Mouse (Mus musculus) ES-E14 (cell line): ENCODE measurements at regions not wholly inside any gene's neighbourhood (a gene's known extent, or its start where the extent isn't known, plus 50 kb on each side); places are given as distances from the start of the nearest gene placed in this dataset.

Experiments used
- DNase-seq: peaks from one replicate; pipeline ENCODE4 v3.0.0-alpha.2; 2013; ENCODE audit warnings: low read depth, low spot score
- H3K27ac ChIP-seq: 2 replicates; pipeline ENCODE4 v1.5.1; 2012; ENCODE audit warnings: low read depth, mild to moderate bottlenecking, low read length, moderate library complexity, mixed read lengths; ENCODE audit not compliant: poor library complexity, insufficient read depth, severe bottlenecking
- H3K36me3 ChIP-seq: 2 replicates; pipeline ENCODE4 v1.6.1; 2012; ENCODE audit warnings: mild to moderate bottlenecking, low read length, moderate library complexity, mixed read lengths; ENCODE audit not compliant: control insufficient read depth, poor library complexity, insufficient read depth, severe bottlenecking
- H3K4me1 ChIP-seq, 2 experiments: fragments of 150-350 bp in 1 of 2; sonication (generic) in 1 of 2; 2 replicates each; pipeline ENCODE4 v1.6.1; 2012; ENCODE audit warnings: low read length in 2 of 2, mild to moderate bottlenecking in 1 of 2, mixed read lengths in 1 of 2; ENCODE audit not compliant: control insufficient read depth in 2 of 2, insufficient read depth in 2 of 2, poor library complexity in 1 of 2
- H3K4me3 ChIP-seq, 2 experiments: fragments of 150-350 bp in 1 of 2; sonication (generic) in 1 of 2; 2 replicates each; pipeline ENCODE4 v1.5.1; 2012; ENCODE audit warnings: low read length in 2 of 2, low read depth in 1 of 2, mild to moderate bottlenecking in 1 of 2, mixed read lengths in 1 of 2; ENCODE audit not compliant: insufficient read depth in 1 of 2, poor library complexity in 1 of 2, severe bottlenecking in 1 of 2
- H3K9ac ChIP-seq: 2 replicates; pipeline ENCODE4 v1.6.1; 2012; ENCODE audit warnings: low read depth, mild to moderate bottlenecking, low read length, mixed read lengths; ENCODE audit not compliant: poor library complexity, insufficient read depth, severe bottlenecking
- H3K9me3 ChIP-seq: fragments of 150-350 bp; sonication (generic); 2 replicates; pipeline ENCODE4 v1.6.1; 2012; ENCODE audit warnings: low read depth, mild to moderate bottlenecking, low read length; ENCODE audit not compliant: control insufficient read depth, insufficient read depth
- CHD2 ChIP-seq: IDR thresholded peaks from 2 replicates; pipeline ENCODE4 v1.6.1; 2014; ENCODE audit warnings: mild to moderate bottlenecking, low read depth, low read length, inconsistent platforms
- HCFC1 ChIP-seq: IDR thresholded peaks from 2 replicates; pipeline ENCODE4 v1.6.1; 2012; ENCODE audit warnings: low read length, inconsistent platforms, borderline replicate concordance; ENCODE audit not compliant: insufficient read depth
- MAFK ChIP-seq: IDR thresholded peaks from 2 replicates; pipeline ENCODE4 v1.6.1; 2014; ENCODE audit warnings: mild to moderate bottlenecking, low read depth, low read length, inconsistent platforms; ENCODE audit not compliant: insufficient read depth
- ZC3H11A ChIP-seq: IDR thresholded peaks from 2 replicates; pipeline ENCODE4 v1.6.1; 2012; ENCODE audit warnings: low read depth, mild to moderate bottlenecking, inconsistent platforms, low read length, borderline replicate concordance
- ZNF384 ChIP-seq: IDR thresholded peaks from 2 replicates; pipeline ENCODE4 v1.6.1; 2012; ENCODE audit warnings: low read depth, low read length, inconsistent platforms
- in situ Hi-C, 2 experiments: fragments of 600-800 bp; cut with MboI; formaldehyde crosslinking; loops; one replicate each; pipeline ENCODE4 v1.15.1; 2025; ENCODE audit warnings: low sequenced_read_pairs in 2 of 2, inconsistent platforms in 1 of 2; ENCODE audit not compliant: unreplicated experiment in 2 of 2

DNA sequence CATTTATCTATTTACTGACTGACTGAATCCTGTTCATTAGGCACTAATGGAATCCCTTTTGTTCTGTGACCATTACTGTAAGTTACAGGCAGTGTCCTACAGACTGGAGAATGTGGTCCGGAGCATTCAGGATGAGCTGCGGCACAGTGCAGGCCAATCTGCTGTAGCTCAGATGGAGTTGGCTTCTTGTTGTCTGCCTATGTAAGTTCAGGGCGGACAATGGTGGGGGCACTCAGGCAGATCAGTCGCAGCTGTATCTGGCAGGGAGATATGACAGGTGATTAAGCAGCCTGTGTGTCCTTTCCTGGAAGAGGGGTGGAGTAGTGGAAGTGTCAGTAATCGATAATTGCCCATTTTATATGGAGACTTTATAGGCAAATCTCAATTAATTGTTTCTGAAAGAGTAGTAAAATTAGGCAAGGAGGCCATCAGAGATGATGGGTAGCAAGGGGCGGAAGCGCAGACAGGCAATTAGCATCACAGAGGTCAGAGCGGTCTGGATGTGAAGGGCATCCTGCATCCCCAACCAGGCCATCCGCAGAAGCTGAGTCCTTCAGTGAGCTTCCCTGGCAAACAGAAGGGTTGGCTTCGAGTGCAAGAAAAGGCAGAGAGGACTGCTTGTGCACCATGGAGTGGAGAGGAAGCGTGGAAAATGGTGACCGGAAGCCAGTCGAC, 197.2 kb downstream of the Ppp4r2 start:
- no peak overlapping the region for H3K4me3 ChIP-seq
- H3K27ac ChIP-seq: no peak overlapping the region
- in situ Hi-C loops: no loop called here
- H3K36me3 ChIP-seq: no peaks in the 10 kb centered on the region
- no peaks in the 10 kb centered on the region for H3K9me3 ChIP-seq
- no peak overlapping the region for H3K9ac ChIP-seq
- no peak for DNase-seq
- peaks cover 0 to 9% of the 10 kb centered on the region in 2 experiments; a peak in 2 of 4 replicates for H3K4me1 ChIP-seq
- TF ChIP-seq HCFC1 (no peak), CHD2 (no peak), ZC3H11A (no peak), ZNF384 (no peak), MAFK (no peak)

DNA sequence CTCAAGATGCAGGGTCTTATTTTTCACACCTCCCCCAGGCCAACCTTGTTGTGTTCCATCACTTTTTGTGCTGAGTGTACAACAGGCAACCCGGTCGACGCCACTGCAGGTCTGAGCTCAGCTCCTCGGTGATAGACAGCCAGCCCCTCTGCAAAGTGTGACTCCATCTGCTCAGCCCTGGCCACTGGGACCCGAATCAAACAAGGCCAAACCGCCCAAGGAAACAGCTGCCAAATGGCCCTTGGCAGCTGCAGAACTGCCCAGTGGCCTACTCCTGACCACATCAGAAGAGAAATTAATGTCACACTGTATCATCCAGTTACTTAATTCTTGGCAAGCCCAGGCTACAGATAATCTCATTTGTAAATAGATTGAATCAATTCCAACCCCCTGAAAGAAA, 213.3 kb downstream of the Ppp4r2 start:
- Histone ChIP-seq H3K9me3 (no peaks in the 10 kb centered on the region), H3K9ac (no peak overlapping the region), H3K4me3 (no peak overlapping the region), H3K27ac (no peak overlapping the region; the same call in 1 of the 2 replicates), H3K4me1 (no peaks in the 10 kb centered on the region), H3K36me3 (no peaks in the 10 kb centered on the region)
- no peak for DNase-seq
- in situ Hi-C loops: no loop called here
- TF ChIP-seq HCFC1 (no peak), ZNF384 (no peak), MAFK (no peak), ZC3H11A (no peak), CHD2 (no peak)

DNA sequence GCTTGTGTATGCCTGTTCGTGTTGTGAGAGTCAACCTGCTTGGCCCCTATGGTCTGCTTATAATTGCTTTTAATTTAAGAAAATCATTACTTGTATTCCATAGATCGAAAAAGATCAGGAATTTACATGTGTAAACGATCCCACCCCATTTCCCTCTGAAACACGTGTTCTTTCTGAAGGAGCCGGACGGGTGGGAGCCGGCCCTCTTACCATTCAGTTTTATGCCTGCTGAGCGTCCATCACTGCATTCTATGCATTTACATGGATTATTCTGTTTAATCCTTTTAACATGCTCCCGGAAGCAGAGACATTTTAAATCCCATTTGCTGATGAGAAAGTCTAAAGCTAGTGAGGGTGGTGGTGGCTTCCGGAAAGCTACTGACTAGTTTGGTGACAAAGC, 213.8 kb downstream of the Ppp4r2 start:
- no peak for DNase-seq
- in situ Hi-C loops: no loop called here

DNA sequence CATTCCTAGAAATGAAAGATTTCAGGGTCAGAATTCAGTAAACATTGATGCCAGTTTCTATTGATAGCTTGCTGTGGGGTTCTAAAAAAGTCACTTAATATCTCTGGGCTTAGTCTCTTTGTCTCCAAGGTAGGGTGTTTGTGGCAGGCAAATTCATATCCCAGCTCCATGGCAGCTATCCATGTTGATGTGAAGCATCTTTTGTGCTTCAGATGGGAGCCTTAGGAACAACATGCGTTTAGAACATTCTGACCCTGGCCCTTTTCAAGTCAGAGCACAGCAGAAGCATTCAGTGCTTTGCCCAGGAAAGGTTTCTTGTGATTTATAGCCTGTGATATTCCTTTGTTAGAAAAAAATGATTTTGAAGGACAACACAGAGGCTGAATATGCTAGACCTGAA, 215.0 kb downstream of the Ppp4r2 start:
- TF ChIP-seq MAFK: no peak
- TF ChIP-seq HCFC1: no peak
- no peak for TF ChIP-seq ZNF384
- no peak for TF ChIP-seq CHD2
- TF ChIP-seq ZC3H11A: no peak
- H3K9ac ChIP-seq: no peak overlapping the region
- H3K4me1 ChIP-seq: no peaks in the 10 kb centered on the region
- in situ Hi-C loops: no loop called here
- H3K4me3 ChIP-seq: no peak overlapping the region
- H3K9me3 ChIP-seq: no peaks in the 10 kb centered on the region
- H3K27ac ChIP-seq: no peak overlapping the region
- DNase-seq: no peak
- no peaks in the 10 kb centered on the region for H3K36me3 ChIP-seq

More for the DNA sequence above, 213.8 kb downstream of the Ppp4r2 start:
- H3K4me3 ChIP-seq: no peak overlapping the region
- H3K27ac ChIP-seq: no peak overlapping the region
- H3K4me1 ChIP-seq: no peaks in the 10 kb centered on the region
- H3K36me3 ChIP-seq: no peaks in the 10 kb centered on the region
- no peak for TF ChIP-seq ZC3H11A
- TF ChIP-seq MAFK: no peak
- TF ChIP-seq ZNF384: no peak
- no peak for TF ChIP-seq HCFC1
- TF ChIP-seq CHD2: no peak
- H3K9me3 ChIP-seq: no peaks in the 10 kb centered on the region
- H3K9ac ChIP-seq: no peak overlapping the region

DNA sequence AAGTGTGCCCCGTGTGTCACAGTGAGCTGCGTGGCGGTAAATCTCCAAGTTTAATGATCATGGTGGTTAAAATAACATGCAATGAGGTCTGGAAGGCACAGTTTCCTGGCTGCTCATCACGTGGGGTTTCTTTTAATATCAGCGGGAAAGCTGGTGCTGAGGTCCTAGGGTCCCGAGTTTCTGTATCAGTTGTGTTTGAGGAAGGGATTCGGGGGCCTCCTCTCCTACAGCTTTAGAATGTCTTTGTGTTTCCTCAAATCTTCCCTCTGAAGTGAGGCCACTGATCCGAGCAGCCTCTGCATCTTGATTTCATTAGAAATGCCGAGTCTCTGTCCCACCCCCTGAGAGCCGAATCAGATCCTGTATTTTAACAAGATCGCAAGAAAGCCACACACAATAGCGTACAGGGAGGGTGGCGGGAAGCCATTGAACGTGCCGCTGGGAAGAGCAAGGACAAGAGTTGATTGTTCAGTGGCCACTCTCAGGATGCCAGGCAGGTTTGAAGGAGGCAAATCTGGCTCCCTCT, 215.5 kb downstream of the Ppp4r2 start:
- H3K9me3 ChIP-seq: no peaks in the 10 kb centered on the region
- H3K36me3 ChIP-seq: no peaks in the 10 kb centered on the region
- H3K27ac ChIP-seq: no peak overlapping the region
- no peak for TF ChIP-seq CHD2
- TF ChIP-seq MAFK: no peak
- TF ChIP-seq ZC3H11A: no peak
- no peak for TF ChIP-seq ZNF384
- no peak for TF ChIP-seq HCFC1
- H3K4me3 ChIP-seq: no peak overlapping the region
- DNase-seq: no peak
- no peaks in the 10 kb centered on the region for H3K4me1 ChIP-seq
- in situ Hi-C loops: no loop called here
- no peak overlapping the region for H3K9ac ChIP-seq
